Mouse (Mus musculus) intestine, embryonic 15.5 days (tissue): Measurements from ENCODE around the gene B3galnt1. TPM values are rescaled to one million over a fixed set of nuclear protein-coding genes. Genes with fewer than 3 reads are reported as not detected.

Source experiments
- ATAC-seq: fragments of 200-750 bp; cut with Nextera tagmentation; 2 replicates; pipeline ENCODE4 v1.8.0; 2017; ENCODE audit warnings: moderate TSS enrichment, moderate library complexity
- H3K27ac ChIP-seq: fragments of 300-500 bp; sonication (generic); 2 replicates; pipeline ENCODE4 v1.5.1; 2015; ENCODE audit warnings: mild to moderate bottlenecking, inconsistent platforms
- H3K27me3 ChIP-seq: fragments of 300-500 bp; sonication (generic); replicated peaks from 2 replicates; pipeline ENCODE4 v1.6.1; 2015; ENCODE audit warnings: inconsistent platforms
- H3K36me3 ChIP-seq: fragments of 300-500 bp; sonication (generic); 2 replicates; pipeline ENCODE4 v1.6.1; 2015; ENCODE audit warnings: inconsistent platforms
- H3K4me1 ChIP-seq: fragments of 300-500 bp; sonication (generic); replicated peaks from 2 replicates; pipeline ENCODE4 v1.6.1; 2015; ENCODE audit warnings: inconsistent platforms
- H3K4me2 ChIP-seq: fragments of 300-500 bp; sonication (generic); replicated peaks from 2 replicates; pipeline ENCODE4 v1.6.1; 2015; ENCODE audit warnings: mild to moderate bottlenecking, inconsistent platforms
- H3K4me3 ChIP-seq: fragments of 300-500 bp; sonication (generic); replicated peaks from 2 replicates; pipeline ENCODE4 v1.5.1; 2015; ENCODE audit warnings: inconsistent platforms
- H3K9ac ChIP-seq: fragments of 300-500 bp; sonication (generic); 2 replicates; pipeline ENCODE4 v1.6.1; 2015; ENCODE audit warnings: inconsistent platforms
- H3K9me3 ChIP-seq: fragments of 300-500 bp; sonication (generic); 2 replicates; pipeline ENCODE4 v1.6.1; 2016; ENCODE audit warnings: inconsistent platforms
- WGBS: fragments of 180-500 bp; shearing (Covaris S2); methylation state at CpG from one replicate; pipeline ENCODE4 v1.1.7; 2015; 5-methylcytosine and 5-hydroxymethylcytosine counted together
- polyA plus RNA-seq: library from polyadenylated mRNA; unstranded; fragments of >200 nt; fragmentation: Nextera tagmentation; extraction: Ambion mirVana; gene quantifications from 2 replicates; pipeline ENCODE4 v1.2.1, GENCODE M21; 2015

B3galnt1 gene
- polyA plus RNA-seq, 1 experiment from 2014 or later: 33.2 TPM

DNA sequence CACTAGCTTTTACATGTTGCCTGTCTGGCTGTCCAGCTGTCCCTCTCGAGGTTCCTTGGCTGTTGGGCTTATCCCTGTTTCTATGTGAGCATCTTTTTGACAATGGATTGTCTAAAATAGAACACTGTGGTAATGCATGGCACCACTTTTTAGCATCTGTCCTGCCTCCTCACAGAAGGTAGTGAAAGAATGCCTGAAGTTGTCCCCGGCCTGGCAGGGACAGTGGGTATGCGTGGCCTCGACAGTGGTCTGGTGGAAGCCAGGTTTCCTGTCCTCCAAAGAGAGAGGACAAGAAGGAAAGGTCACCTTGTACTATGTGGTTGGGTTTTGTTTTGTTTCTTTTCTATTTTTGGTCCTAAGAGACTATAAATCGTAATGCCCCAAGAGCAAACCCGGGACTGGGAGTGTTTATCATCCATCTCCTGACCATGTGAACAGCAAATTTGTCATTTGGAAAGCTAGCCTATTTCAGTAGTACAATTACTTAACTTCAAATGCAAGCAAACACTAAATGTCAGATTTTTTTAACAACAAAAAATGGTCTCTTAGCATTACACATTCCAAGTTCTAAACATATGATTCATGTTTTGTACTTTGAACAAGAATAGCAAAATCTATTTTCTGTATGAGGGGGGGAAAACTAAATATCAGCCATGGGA lies 39.3 kb downstream of the B3galnt1 start:
- Histone ChIP-seq H3K36me3 (no peaks in the 10 kb centered on the region), H3K9ac (no peak overlapping the region), H3K4me2 (no peak overlapping the region), H3K27me3 (no peaks in the 10 kb centered on the region), H3K27ac (no peak overlapping the region), H3K4me3 (no peak overlapping the region), H3K4me1 (peaks cover 5% of the 10 kb centered on the region; the same call in 1 of the 2 replicates), H3K9me3 (no peaks in the 10 kb centered on the region)
- ATAC-seq: no peak
- WGBS: 62% methylated on average over 6 of the region's 6 CpGs

- no peaks in the 10 kb centered on the region for H3K9me3 ChIP-seq
- peaks cover 5% of the 10 kb centered on the region; the same call in 1 of the 2 replicates for H3K4me1 ChIP-seq
- no peak overlapping the region for H3K4me3 ChIP-seq
- H3K4me2 ChIP-seq: no peak overlapping the region
- no peak overlapping the region for H3K9ac ChIP-seq
- WGBS: 81% methylated on average over 12 of the region's 12 CpGs
- no peak for ATAC-seq
- H3K36me3 ChIP-seq: no peaks in the 10 kb centered on the region
- H3K27ac ChIP-seq: no peak overlapping the region
- H3K27me3 ChIP-seq: no peaks in the 10 kb centered on the region
Measured at GRCm38 (mm10) chr3:69556092-69556778, 42.5 kb downstream of the B3galnt1 start.

DNA sequence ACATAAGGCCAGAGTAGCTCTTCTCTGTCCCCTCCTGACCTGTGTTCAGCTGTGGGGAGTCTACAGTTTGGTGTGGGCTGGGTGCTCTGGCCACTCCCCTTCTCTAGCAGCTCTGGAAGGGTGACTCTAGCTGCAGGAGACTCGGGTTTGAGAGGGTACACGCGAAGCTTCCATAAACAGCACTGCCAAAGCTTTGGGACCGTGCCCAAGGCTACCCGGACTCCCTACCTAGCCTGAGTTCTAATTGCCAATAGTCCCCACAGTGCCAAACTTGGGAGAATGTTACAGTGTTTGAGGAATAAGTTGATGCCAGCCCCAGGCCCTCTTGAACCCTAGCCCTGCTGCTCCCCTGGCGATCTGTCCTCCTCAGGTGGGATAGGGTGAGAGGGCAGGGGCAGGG lies 43.2 kb downstream of the B3galnt1 start:
- Histone ChIP-seq H3K4me2 (no peak overlapping the region), H3K9ac (no peak overlapping the region), H3K9me3 (no peaks in the 10 kb centered on the region), H3K27me3 (no peaks in the 10 kb centered on the region), H3K36me3 (no peaks in the 10 kb centered on the region), H3K4me1 (peaks cover 5% of the 10 kb centered on the region; the same call in 1 of the 2 replicates), H3K27ac (no peak overlapping the region), H3K4me3 (no peak overlapping the region)
- ATAC-seq: no peak
- WGBS: 86% methylated on average over 6 of the region's 6 CpGs

GRCm38 (mm10) chr3:69549602-69550001 lies 49.2 kb downstream of the B3galnt1 start:
- Histone ChIP-seq H3K4me1 (no peaks in the 10 kb centered on the region), H3K27ac (no peak overlapping the region), H3K4me2 (no peak overlapping the region), H3K36me3 (no peaks in the 10 kb centered on the region), H3K4me3 (no peak overlapping the region), H3K9ac (no peak overlapping the region), H3K9me3 (no peaks in the 10 kb centered on the region), H3K27me3 (no peaks in the 10 kb centered on the region)
- WGBS: 78% methylated on average over 4 of the region's 4 CpGs
- ATAC-seq: no peak

DNA sequence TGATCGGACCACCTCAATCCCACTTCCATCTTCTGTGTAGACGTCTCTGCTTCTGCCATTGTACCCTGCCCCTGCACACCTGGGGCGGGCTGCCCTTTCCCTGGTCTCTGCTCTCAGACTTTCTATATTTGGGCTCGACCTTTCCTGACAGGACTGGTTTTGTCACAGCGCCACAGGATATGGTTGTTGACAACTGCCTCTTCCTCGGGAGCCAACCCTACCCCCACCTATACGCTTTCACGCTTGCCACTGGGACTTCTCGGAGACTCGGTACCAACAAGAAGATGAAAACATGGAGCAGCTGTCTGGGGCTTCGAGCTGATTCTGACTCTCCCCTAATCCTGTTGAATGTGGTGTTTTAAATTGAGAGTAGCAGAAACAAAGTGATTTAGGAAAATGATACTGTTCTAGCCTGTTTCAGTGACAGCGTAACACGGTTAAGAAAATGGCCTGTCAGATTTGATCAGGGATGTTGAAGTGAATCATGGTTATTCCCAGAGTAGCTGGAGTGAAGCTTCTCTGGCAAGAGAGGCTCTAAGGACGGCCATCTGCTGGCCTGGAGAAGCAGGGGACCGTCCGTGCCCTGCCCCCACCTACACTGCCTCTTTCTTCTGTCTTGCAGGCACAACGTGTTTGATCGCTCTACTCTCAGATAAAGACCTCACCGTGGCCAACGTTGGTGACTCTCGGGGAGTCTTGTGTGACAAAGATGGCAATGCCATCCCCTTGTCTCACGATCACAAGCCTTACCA lies 49.9 kb downstream of the B3galnt1 start:
- no peak for ATAC-seq
- no peaks in the 10 kb centered on the region for H3K36me3 ChIP-seq

DNA sequence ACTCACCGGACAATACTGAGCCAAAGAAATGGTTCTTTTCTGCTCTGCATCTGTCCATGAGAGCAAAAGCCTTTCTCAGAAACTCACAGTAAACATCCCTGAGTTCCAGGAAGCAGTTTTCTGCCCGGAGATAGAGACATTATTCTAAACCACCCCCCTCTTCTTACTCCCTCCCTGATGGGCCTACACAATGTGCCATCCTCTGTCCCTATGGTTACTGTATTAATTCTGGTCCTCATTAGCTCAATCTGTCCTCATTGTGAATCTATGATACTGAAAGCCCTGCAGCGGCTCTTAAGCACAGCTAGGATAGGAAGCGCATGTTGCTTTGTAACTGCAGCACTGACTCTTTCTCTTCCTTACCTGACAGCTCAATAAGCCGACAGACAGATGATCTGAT lies 53.7 kb downstream of the B3galnt1 start:
- Histone ChIP-seq H3K36me3 (no peaks in the 10 kb centered on the region), H3K27ac (no peak overlapping the region), H3K9me3 (no peaks in the 10 kb centered on the region), H3K4me1 (no peaks in the 10 kb centered on the region), H3K9ac (no peak overlapping the region), H3K4me3 (no peak overlapping the region), H3K27me3 (no peaks in the 10 kb centered on the region), H3K4me2 (no peak overlapping the region)
- WGBS: 70% methylated on average over 5 of the region's 5 CpGs
- ATAC-seq: no peak

More for the DNA sequence above, 49.9 kb downstream of the B3galnt1 start:
- Histone ChIP-seq H3K4me3 (no peak overlapping the region), H3K27ac (no peak overlapping the region), H3K9ac (no peak overlapping the region), H3K27me3 (no peaks in the 10 kb centered on the region), H3K4me2 (no peak overlapping the region), H3K9me3 (no peaks in the 10 kb centered on the region), H3K4me1 (no peaks in the 10 kb centered on the region)
- 75% methylated on average over 22 of the region's 22 CpGs for WGBS

DNA sequence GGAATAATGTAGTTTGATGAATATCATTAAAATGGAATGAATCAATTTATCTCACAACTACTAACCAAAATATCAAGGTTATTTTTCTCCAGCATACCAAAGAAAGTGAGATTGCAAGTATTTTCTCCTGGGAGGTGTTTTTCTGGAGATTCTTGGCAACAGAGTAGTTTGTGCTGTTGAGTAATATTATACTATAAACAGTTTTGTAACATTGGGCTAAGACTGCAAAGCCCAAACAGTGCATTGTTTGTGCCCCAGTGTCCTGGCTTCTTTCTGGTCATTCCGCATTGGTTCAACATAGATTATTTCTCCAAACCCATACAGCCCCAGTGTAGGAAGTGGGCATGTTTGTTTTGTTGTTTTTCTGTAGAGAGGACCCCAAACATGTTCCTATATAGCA lies 55.0 kb downstream of the B3galnt1 start:
- Histone ChIP-seq H3K9ac (no peak overlapping the region), H3K4me3 (no peak overlapping the region), H3K27ac (no peak overlapping the region), H3K4me2 (no peak overlapping the region), H3K4me1 (no peaks in the 10 kb centered on the region), H3K36me3 (no peaks in the 10 kb centered on the region), H3K27me3 (no peaks in the 10 kb centered on the region), H3K9me3 (no peaks in the 10 kb centered on the region)
- WGBS: 86% methylated on average over 1 of the region's 1 CpGs
- no peak for ATAC-seq

- Histone ChIP-seq H3K4me2 (no peak overlapping the region), H3K36me3 (no peaks in the 10 kb centered on the region), H3K9ac (no peak overlapping the region), H3K9me3 (no peaks in the 10 kb centered on the region), H3K4me3 (no peak overlapping the region), H3K27ac (no peak overlapping the region), H3K27me3 (no peaks in the 10 kb centered on the region), H3K4me1 (no peaks in the 10 kb centered on the region)
- no peak for ATAC-seq
- WGBS: 83% methylated on average over 8 of the region's 8 CpGs
Measured at GRCm38 (mm10) chr3:69542962-69543361, 55.8 kb downstream of the B3galnt1 start.

DNA sequence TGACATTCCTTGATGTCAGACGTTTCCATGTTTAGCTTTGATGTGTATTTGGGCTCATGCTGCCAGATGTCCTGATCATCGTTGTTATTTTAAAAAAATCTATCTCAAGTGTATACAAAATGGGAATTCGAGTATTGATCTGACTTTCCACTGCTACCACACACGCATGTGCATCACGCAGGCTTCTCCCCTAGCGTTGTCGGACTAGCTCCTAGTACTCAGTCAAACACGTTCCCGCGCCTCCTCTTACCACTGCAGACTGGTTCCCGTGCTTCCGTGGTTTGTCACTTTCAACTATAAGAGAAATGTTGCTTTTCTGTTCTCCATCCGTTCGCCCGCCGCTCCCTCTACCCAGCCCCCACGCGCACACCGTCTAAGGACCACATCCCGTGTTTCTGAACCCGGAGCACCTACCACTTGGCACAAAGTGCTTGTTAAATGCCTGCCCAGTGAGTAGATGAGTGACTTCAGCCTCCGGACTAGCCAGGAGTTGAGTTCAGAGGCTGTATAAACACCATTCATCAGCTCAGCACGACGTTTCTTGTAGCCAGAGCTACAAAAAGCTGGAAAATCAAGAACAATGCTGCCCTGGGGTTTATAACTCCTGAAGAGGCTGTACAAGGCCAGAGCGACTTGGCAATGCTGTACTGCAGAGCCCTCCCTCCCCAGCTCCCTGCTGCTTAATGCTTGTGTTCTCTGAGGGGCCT lies 62.7 kb downstream of the B3galnt1 start:
- 45% methylated on average over 25 of the region's 25 CpGs for WGBS
- Histone ChIP-seq H3K27ac (peak overlapping the region; percentile 14; the same call in 1 of the 2 replicates), H3K27me3 (no peaks in the 10 kb centered on the region), H3K4me3 (no peak overlapping the region), H3K4me1 (no peaks in the 10 kb centered on the region), H3K36me3 (no peaks in the 10 kb centered on the region), H3K4me2 (peak overlapping the region; percentile 5; the same call in 1 of the 2 replicates), H3K9ac (no peak overlapping the region), H3K9me3 (no peaks in the 10 kb centered on the region)
- no peak for ATAC-seq

DNA sequence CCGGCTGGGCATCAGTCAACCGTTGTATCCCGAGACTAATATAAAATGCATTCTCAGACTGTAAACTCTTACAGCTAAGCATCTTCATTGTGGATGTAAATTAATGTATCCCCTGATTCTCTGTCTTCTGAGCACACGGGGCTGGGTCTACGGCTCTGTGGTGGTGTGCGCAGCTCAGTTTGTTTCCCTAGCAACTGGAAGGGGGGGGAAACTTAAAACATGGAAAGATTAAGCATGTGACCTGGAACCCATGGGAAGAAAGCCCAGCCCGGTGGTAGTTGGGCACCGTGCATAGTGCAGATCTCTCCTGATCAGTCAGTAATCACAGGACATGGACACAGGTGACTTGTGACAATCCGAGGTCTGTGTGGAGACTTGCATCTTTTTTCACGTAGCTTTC lies 63.3 kb downstream of the B3galnt1 start:
- ATAC-seq: no peak
- WGBS: 84% methylated on average over 10 of the region's 10 CpGs

DNA sequence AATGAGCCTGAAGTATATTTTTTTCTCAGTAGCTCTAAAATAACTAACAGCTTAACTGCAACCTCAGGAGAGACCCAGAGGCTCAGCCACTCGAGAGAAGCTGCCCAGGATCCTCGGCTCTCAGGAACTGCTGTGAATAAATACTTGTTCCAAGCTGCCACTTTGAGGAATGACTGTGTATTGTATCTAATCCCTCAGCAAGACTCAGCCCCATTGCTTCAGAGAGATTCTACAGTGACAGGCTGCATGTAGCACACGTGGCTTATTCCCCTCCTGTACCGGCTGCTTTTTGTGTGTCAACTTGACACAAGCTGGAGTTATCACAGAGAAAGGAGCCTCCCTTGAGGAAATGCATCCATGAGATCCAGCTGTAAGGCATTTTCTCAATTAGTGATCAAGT lies 66.1 kb downstream of the B3galnt1 start:
- WGBS: 43% methylated on average over 4 of the region's 4 CpGs

More for the DNA sequence above, 63.3 kb downstream of the B3galnt1 start:
- Histone ChIP-seq H3K4me1 (no peaks in the 10 kb centered on the region), H3K27ac (no peak overlapping the region), H3K9me3 (no peaks in the 10 kb centered on the region), H3K4me3 (no peak overlapping the region), H3K36me3 (no peaks in the 10 kb centered on the region), H3K4me2 (no peak overlapping the region), H3K27me3 (no peaks in the 10 kb centered on the region), H3K9ac (no peak overlapping the region)

GRCm38 (mm10) chr3:69531511-69531910 lies 67.2 kb downstream of the B3galnt1 start:
- Histone ChIP-seq H3K36me3 (no peaks in the 10 kb centered on the region), H3K9me3 (no peaks in the 10 kb centered on the region), H3K4me2 (no peak overlapping the region), H3K27me3 (no peaks in the 10 kb centered on the region), H3K4me1 (no peaks in the 10 kb centered on the region), H3K27ac (no peak overlapping the region), H3K9ac (no peak overlapping the region), H3K4me3 (no peak overlapping the region)
- ATAC-seq: no peak
- WGBS: 92% methylated on average over 9 of the region's 9 CpGs

More for the DNA sequence above, 66.1 kb downstream of the B3galnt1 start:
- no peaks in the 10 kb centered on the region for H3K36me3 ChIP-seq
- H3K9me3 ChIP-seq: no peaks in the 10 kb centered on the region
- H3K9ac ChIP-seq: no peak overlapping the region
- ATAC-seq: peak; percentile 56; the same call in 1 of the 2 replicates
- H3K4me3 ChIP-seq: no peak overlapping the region
- no peaks in the 10 kb centered on the region for H3K4me1 ChIP-seq
- no peak overlapping the region for H3K4me2 ChIP-seq
- H3K27ac ChIP-seq: no peak overlapping the region
- no peaks in the 10 kb centered on the region for H3K27me3 ChIP-seq
